In the genomic region with DNA sequence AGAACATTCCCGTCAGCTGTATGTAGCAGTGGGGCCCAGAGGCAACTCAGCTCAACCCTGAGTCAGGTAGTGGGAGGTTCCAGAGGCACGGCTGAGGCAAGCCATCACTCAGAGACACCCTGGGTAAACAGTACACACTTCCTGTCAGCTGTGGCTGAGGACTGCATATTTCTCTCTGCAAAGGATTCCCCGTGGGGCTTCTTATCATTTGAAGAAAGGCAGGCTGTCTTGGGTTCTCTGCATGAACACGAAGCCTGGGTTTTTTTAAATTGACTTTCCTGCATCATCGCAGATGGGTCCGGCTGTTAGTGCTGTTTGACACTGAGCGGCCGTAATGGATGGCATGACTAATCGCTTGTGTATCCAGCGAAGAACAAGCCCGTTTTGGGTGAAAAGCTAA, we compare ENCODE assay signal across 8 mouse cellular contexts. TPM values are rescaled to one million over a fixed set of nuclear protein-coding genes. Genes with fewer than 3 reads are reported as not detected.
A peak's percentile ranks its signal among the peaks of the same experiment; 100 is the strongest.
DNase-seq lines count a peak whose midpoint lies in the region; ATAC-seq and TF ChIP-seq lines count a peak whose summit lies in the region.

No protein-coding gene starts in this region.

- H3K9me3 ChIP-seq in heart, embryonic 15.5 days (replicated peaks) = no peaks in the 10 kb centered on the region
- no peaks in the 10 kb centered on the region for H3K9me3 ChIP-seq in forebrain, embryonic 12.5 days

- no peak overlapping the region for H3K4me3 ChIP-seq in heart, embryonic 15.5 days
- no peak overlapping the region for H3K4me3 ChIP-seq in thymus, adult 2 months (ENCODE audit: control insufficient read depth, insufficient read depth, low read length)
- H3K4me3 ChIP-seq in forebrain, embryonic 12.5 days (replicated peaks) = no peak overlapping the region

- no peaks in the 10 kb centered on the region for H3K27me3 ChIP-seq in heart, embryonic 15.5 days
- H3K27me3 ChIP-seq in thymus, adult 2 months (ENCODE audit: control insufficient read depth, insufficient read depth, low read length) = no peaks in the 10 kb centered on the region
- H3K27me3 ChIP-seq in forebrain, embryonic 12.5 days = no peaks in the 10 kb centered on the region

- H3K4me2 ChIP-seq in heart, embryonic 15.5 days = no peak overlapping the region
- no peak overlapping the region for H3K4me2 ChIP-seq in forebrain, embryonic 12.5 days

- ATAC-seq in heart, embryonic 15.5 days (replicated peaks; ENCODE audit: insufficient number of reproducible peaks, insufficient read depth, low FRiP score, low read depth) = peak; percentile 31; the same call in 1 of the 2 replicates
- no peak for ATAC-seq in activated CD4-positive, CD25-positive, alpha-beta regulatory T cell, adult 4 months
- ATAC-seq in forebrain, embryonic 12.5 days (ENCODE audit: low FRiP score) = no peak

- 0 out of 2 replicates have a peak, but pooled peaks cover 2% of the 10 kb centered on the region for H3K4me1 ChIP-seq in heart, embryonic 15.5 days (replicated peaks)
- no peaks in the 10 kb centered on the region; the same call in 1 of the 2 replicates for H3K4me1 ChIP-seq in thymus, adult 2 months (replicated peaks; ENCODE audit: control insufficient read depth, insufficient read depth, low read length)
- no peaks in the 10 kb centered on the region; the same call in 1 of the 2 replicates for H3K4me1 ChIP-seq in forebrain, embryonic 12.5 days

- DNase-seq in CD4-positive, CD25-positive, alpha-beta regulatory T cell, adult 2 months (ENCODE audit: low read depth, low spot score) = peak; percentile 29
- DNase-seq in R1 (ENCODE audit: low read depth, low spot score) = peak; percentile 8
- peak; percentile 40 for DNase-seq in lung, postnatal 10 days
- DNase-seq in thymus, adult 2 months = peak; percentile 44
- DNase-seq in cerebellum, adult 9-11 months = no peak

- TF ChIP-seq POLR2A in thymus, adult 2 months (IDR thresholded peaks at IDR 0.05; ENCODE audit: control insufficient read depth, extremely low read depth, insufficient read depth, low read length, poor library complexity) = no peak

- H3K9ac ChIP-seq in heart, embryonic 15.5 days = no peak overlapping the region
- no peak overlapping the region for H3K9ac ChIP-seq in forebrain, embryonic 12.5 days

- H3K27ac ChIP-seq in heart, embryonic 15.5 days = no peak overlapping the region
- H3K27ac ChIP-seq in thymus, adult 2 months (ENCODE audit: control insufficient read depth, insufficient read depth, low read length) = no peak overlapping the region
- no peak overlapping the region for H3K27ac ChIP-seq in forebrain, embryonic 12.5 days

- H3K36me3 ChIP-seq in heart, embryonic 15.5 days = no peaks in the 10 kb centered on the region
- no peaks in the 10 kb centered on the region for H3K36me3 ChIP-seq in thymus, adult 2 months (ENCODE audit: control insufficient read depth, insufficient read depth, low read length)
- H3K36me3 ChIP-seq in forebrain, embryonic 12.5 days (replicated peaks) = no peaks in the 10 kb centered on the region

- WGBS in heart, embryonic 15.5 days = 28% methylated on average over 11 of the region's 11 CpGs
- WGBS in thymus, adult 2 months = 48% methylated on average over 11 of the region's 11 CpGs
- 76% methylated on average over 11 of the region's 11 CpGs for WGBS in forebrain, embryonic 12.5 days

- no peak for TF ChIP-seq CTCF in thymus, adult 2 months (IDR thresholded peaks at IDR 0.05; ENCODE audit: borderline replicate concordance, control insufficient read depth, extremely low read depth, insufficient read depth, low read length, poor library complexity)

RNA-seq across cellular contexts. Expression of a gene that starts 21.3 kb away (rescaled TPM):
- polyA plus RNA-seq in heart, embryonic 15.5 days (2015; fragmentation: Nextera tagmentation; extraction: Ambion mirVana) = 0.84 and 1.2 TPM in 2 replicates
- polyA plus RNA-seq in thymus, adult 2 months (2012; rRNA removed) = 0.70 and 0.82 TPM in 2 replicates
- not detected for polyA plus RNA-seq in activated CD4-positive, CD25-positive, alpha-beta regulatory T cell, adult 4 months (2017; shearing (Covaris generic))
- polyA plus RNA-seq in forebrain, embryonic 12.5 days (2016; fragmentation: Nextera tagmentation; extraction: Ambion mirVana) = 0.31 and 0.82 TPM in 2 replicates

RNA-seq across cellular contexts. Expression of a gene that starts 56.9 kb away (rescaled TPM):
- polyA plus RNA-seq in heart, embryonic 15.5 days (2015; fragmentation: Nextera tagmentation; extraction: Ambion mirVana) = 10.5 and 13.4 TPM in 2 replicates
- 30.5 and 30.6 TPM in 2 replicates for polyA plus RNA-seq in thymus, adult 2 months (2012; rRNA removed)
- 10 to 100 TPM; 39.5 to 41.6 TPM for polyA plus RNA-seq in activated CD4-positive, CD25-positive, alpha-beta regulatory T cell, adult 4 months (2017; shearing (Covaris generic))
- 35.4 and 35.9 TPM in 2 replicates for polyA plus RNA-seq in forebrain, embryonic 12.5 days (2016; fragmentation: Nextera tagmentation; extraction: Ambion mirVana)

RNA-seq across cellular contexts. Expression of a gene that starts 59.2 kb away (rescaled TPM):
- polyA plus RNA-seq in heart, embryonic 15.5 days (2015; fragmentation: Nextera tagmentation; extraction: Ambion mirVana) = 23.7 and 26.3 TPM in 2 replicates
- polyA plus RNA-seq in thymus, adult 2 months (2012; rRNA removed) = 19.1 and 21.0 TPM in 2 replicates
- 100 to 1,000 TPM in 1 of 2 experiments, 10 to 100 TPM in 1; 92.7 to 102 TPM for polyA plus RNA-seq in activated CD4-positive, CD25-positive, alpha-beta regulatory T cell, adult 4 months (2017; shearing (Covaris generic))
- polyA plus RNA-seq in forebrain, embryonic 12.5 days (2016; fragmentation: Nextera tagmentation; extraction: Ambion mirVana) = 39.6 and 45.2 TPM in 2 replicates
